Mouse (Mus musculus) ES-E14 (cell line): ENCODE results near the gene Slc25a5.

Experiments
- CHD2 ChIP-seq: IDR thresholded peaks from 2 replicates; pipeline ENCODE4 v1.6.1; 2014; ENCODE audit warnings: mild to moderate bottlenecking, low read depth, low read length, inconsistent platforms
- HCFC1 ChIP-seq: IDR thresholded peaks from 2 replicates; pipeline ENCODE4 v1.6.1; 2012; ENCODE audit warnings: low read length, inconsistent platforms, borderline replicate concordance; ENCODE audit not compliant: insufficient read depth
- ZC3H11A ChIP-seq: IDR thresholded peaks from 2 replicates; pipeline ENCODE4 v1.6.1; 2012; ENCODE audit warnings: low read depth, mild to moderate bottlenecking, inconsistent platforms, low read length, borderline replicate concordance

DNA sequence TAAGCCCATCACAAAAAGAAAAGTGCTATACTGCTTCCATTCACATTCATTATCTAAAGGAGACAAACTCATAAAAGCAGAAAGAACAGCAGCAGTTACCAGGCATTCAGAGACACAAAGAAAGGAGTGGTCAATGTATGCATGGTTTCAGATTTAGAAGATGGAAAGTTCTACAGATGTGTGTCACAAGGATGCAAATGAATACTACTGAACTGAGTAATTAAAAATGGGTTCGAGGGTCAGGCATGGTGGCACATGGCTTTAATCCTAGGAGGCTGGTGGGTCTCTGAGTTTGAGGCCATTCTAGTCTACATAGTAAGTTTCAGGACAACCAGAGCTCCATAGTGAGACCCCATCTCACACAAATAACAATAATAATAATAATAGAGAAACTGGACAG, 51.7 kb downstream of the Slc25a5 start:
- TF ChIP-seq ZC3H11A (no peak), HCFC1 (no peak), CHD2 (no peak)
